Mouse (Mus musculus): ENCODE data around the gene Fam234b. TPM values are rescaled to one million over a fixed set of nuclear protein-coding genes. Genes with fewer than 3 reads are reported as not detected.
A peak's percentile ranks its signal among the peaks of the same experiment; 100 is the strongest.

Gene Fam234b
- polyA plus RNA-seq, 1 experiment from 2014 or later = 124 TPM

DNA sequence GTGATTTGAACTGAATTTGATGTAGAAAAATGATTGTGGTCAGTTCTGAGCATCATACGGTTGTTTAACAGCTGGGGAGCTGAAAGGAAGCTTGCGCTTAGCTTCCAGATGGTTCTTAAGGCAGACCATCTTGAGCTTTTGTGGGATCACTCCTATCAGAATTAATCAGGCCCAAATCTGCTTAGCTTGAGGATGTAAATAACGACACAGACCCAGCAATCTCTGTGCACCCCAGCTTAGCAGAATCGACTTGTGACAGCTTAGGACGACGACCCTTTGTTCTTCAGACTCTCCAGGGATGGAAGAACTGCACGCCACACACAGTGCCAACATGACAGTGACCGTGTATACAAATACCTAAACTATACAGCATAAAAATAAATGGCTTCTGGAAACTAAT, 47.8 kb downstream of the Fam234b start:
- H3K4me2 ChIP-seq (ENCODE audit: low read depth, low read length) = no peak overlapping the region
- 67% methylated on average over 8 of the region's 8 CpGs for WGBS
- H3K36me3 ChIP-seq (ENCODE audit: control insufficient read depth, insufficient read depth, low read length) = no peaks in the 10 kb centered on the region
- H3K4me1 ChIP-seq (ENCODE audit: control insufficient read depth, insufficient read depth, low read length) = 0 out of 2 replicates have a peak, but pooled peaks cover 2% of the 10 kb centered on the region
- H3K27me3 ChIP-seq (ENCODE audit: control insufficient read depth, insufficient read depth, low read length) = no peaks in the 10 kb centered on the region
- no peak overlapping the region for H3K27ac ChIP-seq (ENCODE audit: low read depth, low read length)
- no peak overlapping the region for H3K9ac ChIP-seq (replicated peaks; ENCODE audit: low read depth, low read length)
- H3K4me3 ChIP-seq (ENCODE audit: low read depth, low read length) = no peak overlapping the region
- H3K9me3 ChIP-seq (ENCODE audit: control insufficient read depth, low read length) = no peaks in the 10 kb centered on the region
- ATAC-seq (ENCODE audit: low read depth) = no peak

DNA sequence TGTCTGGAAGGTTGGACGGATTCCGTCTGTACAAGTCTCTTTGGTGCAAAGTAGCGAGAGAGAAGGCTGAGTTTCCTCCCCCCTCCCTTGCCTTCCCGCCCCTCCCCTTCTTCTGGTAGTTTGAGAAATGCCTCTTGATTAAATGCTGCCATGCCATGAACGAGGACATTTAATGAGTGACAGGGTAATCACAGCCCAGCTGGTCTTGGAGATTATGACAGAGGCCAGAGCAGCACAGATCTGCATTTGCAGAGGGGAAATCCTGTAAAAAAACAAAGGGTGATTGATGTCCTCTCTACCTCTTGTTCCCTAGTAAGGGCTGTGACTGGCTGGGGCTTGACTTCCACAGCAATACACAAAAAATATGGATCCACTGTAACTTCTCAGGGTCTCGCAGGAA, 50.1 kb downstream of the Fam234b start:
- Histone ChIP-seq H3K4me1 (ENCODE audit: control insufficient read depth, insufficient read depth, low read length) (peaks cover 18% of the 10 kb centered on the region; the same call in 1 of the 2 replicates), H3K36me3 (ENCODE audit: control insufficient read depth, insufficient read depth, low read length) (no peaks in the 10 kb centered on the region), H3K4me3 (ENCODE audit: low read depth, low read length) (no peak overlapping the region), H3K27ac (ENCODE audit: low read depth, low read length) (no peak overlapping the region), H3K9ac (replicated peaks; ENCODE audit: low read depth, low read length) (no peak overlapping the region), H3K9me3 (ENCODE audit: control insufficient read depth, low read length) (no peaks in the 10 kb centered on the region), H3K4me2 (ENCODE audit: low read depth, low read length) (no peak overlapping the region), H3K27me3 (ENCODE audit: control insufficient read depth, insufficient read depth, low read length) (no peaks in the 10 kb centered on the region)
- 71% methylated on average over 6 of the region's 6 CpGs for WGBS
- no peak for ATAC-seq (ENCODE audit: low read depth)

DNA sequence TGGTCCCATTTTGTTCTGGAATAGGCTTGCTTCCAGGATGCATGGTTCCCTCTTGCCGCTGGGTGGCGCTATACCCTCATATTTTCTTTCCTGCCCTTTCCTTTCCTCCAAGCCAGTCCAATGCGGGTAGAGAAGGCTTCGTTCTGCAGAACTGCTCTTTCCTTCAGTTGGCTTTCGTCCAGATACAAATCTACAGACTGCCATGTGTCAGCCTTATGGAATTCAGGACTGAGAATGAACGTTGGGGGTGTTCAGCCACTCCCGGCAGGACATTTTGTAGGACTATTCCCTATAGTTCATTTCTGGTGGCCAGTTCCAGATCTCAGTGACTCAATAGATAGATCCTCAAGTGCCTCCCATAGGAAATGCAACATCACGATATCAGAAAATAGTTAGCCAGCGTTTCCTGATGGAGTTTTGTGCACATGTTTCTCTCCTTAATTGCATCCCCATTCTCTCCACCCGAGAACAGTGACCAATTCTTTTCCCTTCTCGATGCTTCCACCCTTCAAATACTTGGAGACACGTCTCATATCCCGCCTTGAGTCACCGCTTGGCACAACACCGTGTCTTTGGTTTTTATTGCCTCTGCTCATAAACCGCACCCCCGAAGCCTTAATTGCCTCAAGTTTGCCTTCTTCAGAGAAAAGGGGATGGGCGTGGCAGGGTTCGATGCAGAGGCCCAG, 52.2 kb downstream of the Fam234b start:
- Histone ChIP-seq H3K4me2 (ENCODE audit: low read depth, low read length) (peak overlapping the region; percentile 24; the same call in 1 of the 2 replicates), H3K4me1 (ENCODE audit: control insufficient read depth, insufficient read depth, low read length) (peaks cover 20% of the 10 kb centered on the region; the same call in 1 of the 2 replicates), H3K27ac (ENCODE audit: low read depth, low read length) (no peak overlapping the region), H3K27me3 (ENCODE audit: control insufficient read depth, insufficient read depth, low read length) (no peaks in the 10 kb centered on the region), H3K4me3 (ENCODE audit: low read depth, low read length) (no peak overlapping the region), H3K9me3 (ENCODE audit: control insufficient read depth, low read length) (no peaks in the 10 kb centered on the region), H3K36me3 (ENCODE audit: control insufficient read depth, insufficient read depth, low read length) (no peaks in the 10 kb centered on the region), H3K9ac (replicated peaks; ENCODE audit: low read depth, low read length) (no peak overlapping the region)
- peak; percentile 71; the same call in 1 of the 2 replicates for ATAC-seq (ENCODE audit: low read depth)
- WGBS = 12% methylated on average over 19 of the region's 19 CpGs

DNA sequence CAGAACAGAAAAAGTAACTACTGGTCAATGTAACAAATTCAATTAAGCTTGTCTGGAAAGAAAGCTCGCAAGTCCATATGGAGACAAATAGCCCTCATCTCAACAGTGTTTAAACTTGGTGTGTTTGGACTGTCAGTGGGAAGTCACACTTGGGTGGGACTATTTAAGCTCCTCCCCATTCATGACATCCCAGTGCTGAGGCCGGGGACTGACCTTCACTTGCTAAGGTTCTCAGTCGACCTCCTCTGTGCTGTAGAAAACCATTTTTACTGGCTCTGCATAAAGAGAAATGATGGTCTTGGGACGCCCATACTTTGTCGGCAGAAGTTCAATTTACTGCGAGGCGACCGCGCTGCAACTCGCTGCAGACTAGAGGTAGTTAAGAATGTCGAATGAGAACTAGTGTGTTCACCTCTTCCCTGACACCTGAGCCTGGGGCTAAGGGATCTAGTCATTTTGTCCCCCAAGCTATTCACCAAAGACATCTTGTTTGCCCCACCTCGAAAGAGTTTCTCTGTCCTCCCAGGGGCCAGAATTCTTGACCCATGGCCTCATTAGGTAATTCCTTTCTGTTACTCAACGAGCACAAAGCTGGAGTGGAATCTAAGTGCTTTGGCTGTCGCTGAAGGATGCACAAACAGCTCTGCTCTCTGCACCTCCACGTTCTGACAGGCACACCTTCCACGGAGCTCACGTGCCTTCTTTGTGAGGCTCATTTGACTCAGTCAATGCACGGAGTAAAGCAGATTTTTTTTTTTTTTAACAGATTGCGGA, 53.3 kb downstream of the Fam234b start:
- no peaks in the 10 kb centered on the region for H3K27me3 ChIP-seq (ENCODE audit: control insufficient read depth, insufficient read depth, low read length)
- no peaks in the 10 kb centered on the region for H3K36me3 ChIP-seq (ENCODE audit: control insufficient read depth, insufficient read depth, low read length)
- no peak overlapping the region for H3K27ac ChIP-seq (ENCODE audit: low read depth, low read length)
- H3K4me3 ChIP-seq (ENCODE audit: low read depth, low read length) = no peak overlapping the region
- peaks cover 20% of the 10 kb centered on the region; the same call in 1 of the 2 replicates for H3K4me1 ChIP-seq (ENCODE audit: control insufficient read depth, insufficient read depth, low read length)
- H3K9ac ChIP-seq (replicated peaks; ENCODE audit: low read depth, low read length) = no peak overlapping the region
- no peak for ATAC-seq (ENCODE audit: low read depth)
- H3K4me2 ChIP-seq (ENCODE audit: low read depth, low read length) = no peak overlapping the region
- whole genome bisulfite sequencing = 58% methylated on average over 19 of the region's 19 CpGs
- no peaks in the 10 kb centered on the region for H3K9me3 ChIP-seq (ENCODE audit: control insufficient read depth, low read length)

DNA sequence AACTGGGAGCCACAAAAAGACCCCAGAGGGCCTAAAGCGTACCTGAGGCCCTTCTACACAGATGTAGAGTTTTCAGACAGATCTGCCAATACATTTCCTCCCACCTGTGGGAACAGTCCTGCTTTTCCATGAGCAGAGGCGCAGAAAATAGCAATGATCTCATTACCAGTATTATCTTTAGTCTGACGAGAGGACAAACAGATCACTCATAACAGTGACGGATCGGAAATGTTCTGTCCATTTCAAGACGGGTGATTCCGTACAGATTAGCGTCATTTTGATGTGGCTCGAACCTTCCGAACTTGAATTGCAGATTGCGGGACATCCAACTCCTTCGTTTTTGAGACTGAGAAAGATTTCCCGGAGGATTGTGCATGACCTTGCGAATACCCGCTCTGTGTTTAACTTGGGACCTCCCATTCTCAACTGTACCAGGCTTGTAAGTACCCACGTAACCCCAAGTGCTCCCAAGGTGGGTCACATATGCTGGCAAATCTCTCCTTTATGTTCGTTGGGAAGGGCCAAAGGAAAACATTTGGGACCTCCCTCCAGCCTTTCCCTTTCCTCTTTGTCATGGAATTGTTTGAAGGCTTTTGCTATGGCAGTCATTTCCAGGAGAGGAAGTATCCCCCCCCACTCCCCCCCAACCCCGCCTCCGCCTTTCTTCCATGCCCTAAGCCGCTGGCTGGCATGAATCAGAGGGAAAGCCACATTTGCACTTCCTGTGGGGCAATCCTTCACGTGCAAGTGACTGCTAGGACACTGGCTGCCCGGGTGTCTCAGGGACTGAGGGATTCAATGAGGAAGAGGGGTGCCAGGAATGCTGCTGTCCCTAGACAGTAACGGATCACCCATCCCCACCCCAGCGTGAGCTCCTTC, 54.3 kb downstream of the Fam234b start:
- no peak overlapping the region for H3K4me3 ChIP-seq (ENCODE audit: low read depth, low read length)
- peak; percentile 62; the same call in 1 of the 2 replicates for ATAC-seq (ENCODE audit: low read depth)
- H3K27ac ChIP-seq (ENCODE audit: low read depth, low read length) = peak overlapping the region; percentile 64; the same call in 1 of the 2 replicates
- H3K4me2 ChIP-seq (ENCODE audit: low read depth, low read length) = peak overlapping the region; percentile 31; the same call in 1 of the 2 replicates
- H3K4me1 ChIP-seq (ENCODE audit: control insufficient read depth, insufficient read depth, low read length) = peaks cover 20% of the 10 kb centered on the region; the same call in 1 of the 2 replicates
- WGBS = 43% methylated on average over 24 of the region's 24 CpGs
- 0 out of 2 replicates have a peak overlapping the region, but pooled peaks have one; percentile 8 for H3K9ac ChIP-seq (replicated peaks; ENCODE audit: low read depth, low read length)
- no peaks in the 10 kb centered on the region for H3K9me3 ChIP-seq (ENCODE audit: control insufficient read depth, low read length)
- no peaks in the 10 kb centered on the region for H3K36me3 ChIP-seq (ENCODE audit: control insufficient read depth, insufficient read depth, low read length)
- no peaks in the 10 kb centered on the region for H3K27me3 ChIP-seq (ENCODE audit: control insufficient read depth, insufficient read depth, low read length)

DNA sequence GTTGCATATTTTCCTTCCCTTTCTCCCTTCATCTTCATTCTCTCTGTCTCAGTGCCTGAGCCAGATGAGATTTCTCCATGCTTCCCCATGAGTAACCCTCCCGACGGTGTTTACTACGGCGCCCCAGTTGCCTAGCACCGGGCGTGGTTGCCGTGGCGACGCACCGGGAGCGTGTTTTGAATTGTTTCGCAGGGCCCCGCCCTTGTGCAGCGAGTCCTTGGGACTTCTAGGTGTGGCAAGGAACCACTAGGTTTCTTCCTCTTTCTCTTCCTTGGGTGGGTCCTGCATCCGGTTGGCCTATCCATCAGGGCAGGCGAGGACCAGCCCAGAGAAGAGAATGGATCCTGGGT, 54.9 kb downstream of the Fam234b start:
- Histone ChIP-seq H3K9ac (replicated peaks; ENCODE audit: low read depth, low read length) (0 out of 2 replicates have a peak overlapping the region, but pooled peaks have one; percentile 8), H3K27ac (ENCODE audit: low read depth, low read length) (peak overlapping the region; percentile 64; the same call in 1 of the 2 replicates), H3K4me1 (ENCODE audit: control insufficient read depth, insufficient read depth, low read length) (peaks cover 20% of the 10 kb centered on the region; the same call in 1 of the 2 replicates), H3K27me3 (ENCODE audit: control insufficient read depth, insufficient read depth, low read length) (no peaks in the 10 kb centered on the region), H3K36me3 (ENCODE audit: control insufficient read depth, insufficient read depth, low read length) (no peaks in the 10 kb centered on the region), H3K4me3 (ENCODE audit: low read depth, low read length) (no peak overlapping the region), H3K4me2 (ENCODE audit: low read depth, low read length) (peak overlapping the region; percentile 31; the same call in 1 of the 2 replicates), H3K9me3 (ENCODE audit: control insufficient read depth, low read length) (no peaks in the 10 kb centered on the region)
- ATAC-seq (ENCODE audit: low read depth) = peak; percentile 88
- 5% methylated on average over 16 of the region's 16 CpGs for WGBS

DNA sequence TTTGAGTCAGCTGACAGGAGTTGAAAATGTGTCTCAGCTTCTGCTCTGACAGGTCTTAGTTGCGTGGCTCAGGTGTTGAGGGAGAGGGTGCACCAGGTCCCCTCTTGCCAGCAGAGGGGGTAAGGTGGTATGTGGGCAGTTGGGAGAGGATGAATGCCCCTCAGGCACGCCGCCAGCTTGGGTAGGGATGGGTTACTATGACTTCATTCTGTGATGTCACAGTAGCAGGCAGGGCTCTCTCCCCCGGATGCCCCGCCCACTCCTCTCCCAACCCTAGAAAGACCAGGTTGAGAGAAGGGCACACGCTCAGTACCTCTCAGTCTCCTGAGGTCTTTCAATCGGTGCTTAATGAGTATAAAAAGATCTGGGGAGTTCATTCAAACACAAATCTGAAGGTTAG, 56.4 kb downstream of the Fam234b start, which contains the start of gene Gsg1:
Gene Gsg1, minus strand, starts transcription at position 199 of the 400 bp plus-strand sequence.
- Histone ChIP-seq H3K9me3 (ENCODE audit: control insufficient read depth, low read length) (no peaks in the 10 kb centered on the region), H3K27ac (ENCODE audit: low read depth, low read length) (no peak within 1 kb of the TSS), H3K27me3 (ENCODE audit: control insufficient read depth, insufficient read depth, low read length) (no peaks in the 10 kb centered on the region), H3K4me1 (ENCODE audit: control insufficient read depth, insufficient read depth, low read length) (peaks cover 20% of the 10 kb centered on the region; the same call in 1 of the 2 replicates), H3K4me3 (ENCODE audit: low read depth, low read length) (no peak within 1 kb of the TSS), H3K36me3 (ENCODE audit: control insufficient read depth, insufficient read depth, low read length) (no peaks in the 10 kb centered on the region), H3K9ac (replicated peaks; ENCODE audit: low read depth, low read length) (no peak within 1 kb of the TSS), H3K4me2 (ENCODE audit: low read depth, low read length) (no peak within 1 kb of the TSS)
- ATAC-seq (ENCODE audit: low read depth) = no peak
- 84% methylated on average over 7 of the region's 7 CpGs for WGBS

DNA sequence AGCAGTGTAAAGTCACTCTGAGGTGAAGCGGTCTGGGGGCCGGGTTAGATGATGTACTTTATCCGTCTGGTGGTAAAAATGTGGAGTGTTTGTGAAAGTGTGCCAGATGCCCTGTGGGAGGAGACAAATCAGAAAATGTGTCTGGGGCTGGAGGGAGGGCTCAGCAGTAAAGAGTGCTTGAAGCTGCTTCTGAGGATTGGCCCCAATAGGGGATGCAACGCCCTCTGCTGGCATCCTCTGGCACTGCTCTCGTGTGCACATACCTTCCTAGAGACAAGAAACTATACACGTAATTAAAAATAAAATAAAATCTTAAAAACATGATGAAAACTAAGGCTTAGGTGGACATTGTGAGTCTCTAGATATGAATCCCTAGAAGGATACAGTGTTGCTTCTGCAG, 62.7 kb downstream of the Fam234b start:
- Histone ChIP-seq H3K4me2 (ENCODE audit: low read depth, low read length) (no peak overlapping the region), H3K9ac (replicated peaks; ENCODE audit: low read depth, low read length) (no peak overlapping the region), H3K9me3 (ENCODE audit: control insufficient read depth, low read length) (no peaks in the 10 kb centered on the region), H3K4me3 (ENCODE audit: low read depth, low read length) (no peak overlapping the region), H3K36me3 (ENCODE audit: control insufficient read depth, insufficient read depth, low read length) (no peaks in the 10 kb centered on the region), H3K27me3 (ENCODE audit: control insufficient read depth, insufficient read depth, low read length) (no peaks in the 10 kb centered on the region), H3K4me1 (ENCODE audit: control insufficient read depth, insufficient read depth, low read length) (no peaks in the 10 kb centered on the region), H3K27ac (ENCODE audit: low read depth, low read length) (no peak overlapping the region)
- no peak for ATAC-seq (ENCODE audit: low read depth)
- 92% methylated on average over 6 of the region's 6 CpGs for WGBS

Measured in neural tube, embryonic 14.5 days (tissue).